Mouse (Mus musculus): Measurements from ENCODE around the gene Tex52.
A peak's percentile ranks its signal among the peaks of the same experiment; 100 is the strongest.

Tex52 gene

GRCm38 (mm10) chr6:128381254-128381653 is 6.0 kb downstream of the Tex52 start:
- DNase-seq, result no peak

DNA sequence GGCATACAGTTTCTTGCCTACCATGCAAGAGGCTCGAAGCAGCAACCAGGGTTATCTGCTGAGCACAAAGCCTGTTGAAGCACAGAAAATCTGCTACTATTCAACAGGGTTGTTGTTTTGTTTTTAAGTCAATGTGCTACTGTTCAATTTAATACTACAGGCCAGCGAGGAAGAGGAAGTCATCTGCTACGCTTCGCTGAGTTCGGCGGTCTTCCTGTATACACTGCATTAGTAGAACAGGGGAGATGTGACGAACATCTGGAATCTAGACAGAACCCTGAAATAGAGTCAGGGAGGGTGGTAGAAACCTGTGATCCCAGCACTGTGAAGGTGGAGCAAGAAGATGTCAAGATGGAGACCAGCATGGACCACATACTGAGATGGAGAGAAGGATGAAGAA is 8.5 kb downstream of the Tex52 start:
- no peak for DNase-seq

GRCm38 (mm10) chr6:128385026-128385425 is 9.8 kb downstream of the Tex52 start:
- no peak for DNase-seq

GRCm38 (mm10) chr6:128389185-128389584 is 13.9 kb downstream of the Tex52 start:
- DNase-seq, result no peak

DNA sequence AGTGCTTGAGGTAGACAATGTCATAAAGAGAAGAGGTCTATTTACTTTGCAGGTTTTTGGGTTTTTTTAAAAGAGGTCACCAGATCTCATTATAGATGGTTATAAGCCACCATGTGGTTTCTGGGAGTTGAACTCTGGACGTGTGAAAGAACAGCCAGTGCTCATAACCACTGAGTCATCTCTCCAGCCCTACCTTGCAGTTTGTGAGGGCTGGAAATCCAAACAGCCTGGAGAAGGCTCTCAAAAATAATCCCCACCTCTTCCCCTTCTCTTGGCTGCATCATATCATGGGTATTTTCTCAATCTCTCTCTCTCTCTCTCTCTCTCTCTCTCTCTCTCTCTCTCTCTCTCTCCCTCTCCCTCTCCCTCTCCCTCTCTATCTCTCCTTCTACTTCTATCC is 15.4 kb downstream of the Tex52 start:
- DNase-seq, result no peak

- peak; percentile 19 for DNase-seq
Measured at GRCm38 (mm10) chr6:128397574-128398261, 22.5 kb downstream of the Tex52 start.

- DNase-seq, result no peak
Measured at GRCm38 (mm10) chr6:128398996-128399395, 23.7 kb downstream of the Tex52 start, which contains the start of gene Nrip2. Gene Nrip2 (plus strand): TSS chr6:128399296.

DNA sequence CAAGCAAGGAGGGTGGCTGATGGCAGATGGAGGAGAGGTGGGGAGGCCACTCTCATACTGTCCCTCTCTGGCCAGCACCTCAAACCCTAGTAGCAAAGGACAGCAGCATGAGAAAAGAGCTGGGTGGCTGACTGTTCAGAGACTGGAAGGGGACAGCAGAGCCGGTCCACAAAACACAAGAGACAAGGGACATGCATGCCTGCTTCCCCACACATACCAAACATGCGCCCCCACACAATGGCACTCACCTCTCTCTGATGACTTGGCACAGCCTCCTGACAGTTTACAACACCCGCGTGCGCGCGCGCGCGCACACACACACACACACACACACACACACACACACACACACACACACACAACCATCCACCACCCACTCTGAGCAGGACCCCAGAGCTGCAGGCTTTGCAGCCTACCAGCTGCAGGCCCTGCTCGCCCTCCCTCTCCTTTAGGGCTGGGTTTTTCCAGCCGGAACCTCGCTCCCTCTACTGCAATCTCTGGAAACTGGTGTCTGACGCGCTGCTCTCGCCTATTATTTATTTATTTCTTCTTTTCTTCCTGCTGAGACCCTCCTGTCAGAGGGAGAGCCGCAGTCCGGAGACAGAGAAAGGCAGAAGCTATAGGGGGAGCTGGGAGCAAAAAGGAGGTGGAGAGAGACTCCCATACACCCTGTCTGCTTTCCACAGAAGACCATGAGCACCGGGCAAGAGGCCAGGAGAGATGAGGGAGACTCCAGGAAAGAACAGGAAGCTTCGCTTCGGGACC is 24.3 kb downstream of the Tex52 start:
- peak; percentile 43 for DNase-seq

- no peak for DNase-seq
Measured at GRCm38 (mm10) chr6:128404708-128405107, 29.5 kb downstream of the Tex52 start.

GRCm38 (mm10) chr6:128408544-128409125 is 33.4 kb downstream of the Tex52 start:
- no peak for DNase-seq

DNA sequence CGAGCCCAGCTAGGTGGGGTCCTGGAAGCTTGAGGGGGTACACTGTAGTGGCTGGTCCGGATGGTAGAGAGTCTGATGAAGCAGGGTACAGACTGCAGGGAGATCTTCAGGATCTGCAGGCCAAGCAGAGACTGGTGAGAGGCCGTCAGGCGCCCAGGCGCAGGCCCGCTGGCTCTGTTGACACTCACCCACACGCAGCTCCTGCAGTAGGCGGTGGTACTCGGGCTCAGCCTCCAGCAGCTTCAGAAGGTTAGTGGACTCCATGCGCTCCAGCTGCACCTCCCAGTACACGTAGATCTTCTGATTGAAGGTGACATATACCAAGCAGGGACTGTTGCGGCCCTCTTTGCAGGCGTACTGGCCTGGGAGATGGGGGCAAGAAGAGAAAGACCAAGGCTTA is 35.0 kb downstream of the Tex52 start:
- DNase-seq, result no peak

DNA sequence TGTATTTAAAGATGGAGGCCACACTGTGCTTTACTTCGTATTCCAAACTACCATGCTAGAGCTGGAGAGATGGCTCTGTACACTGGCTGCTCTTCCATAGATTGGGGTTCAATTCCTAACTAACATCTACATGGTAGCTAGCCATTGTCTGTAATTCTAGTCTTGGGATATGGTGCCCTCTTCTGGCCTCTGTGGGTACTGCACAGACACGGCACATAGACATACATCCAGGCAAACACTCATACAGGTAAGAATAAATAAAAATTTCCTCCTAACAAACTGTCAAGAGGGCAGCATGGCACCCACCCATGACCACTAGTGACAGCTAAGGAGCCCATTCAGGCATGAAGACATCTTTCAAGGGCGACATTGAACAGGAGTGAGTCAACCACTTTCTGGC is 35.9 kb downstream of the Tex52 start:
- peak; percentile 78 for DNase-seq

- no peak for DNase-seq
Measured at GRCm38 (mm10) chr6:128416169-128416568, 40.9 kb downstream of the Tex52 start.

GRCm38 (mm10) chr6:128418076-128418475 is 42.8 kb downstream of the Tex52 start:
- DNase-seq, result no peak

- no peak for DNase-seq
Measured at GRCm38 (mm10) chr6:128421036-128421435, 45.8 kb downstream of the Tex52 start.

- no peak for DNase-seq
Measured at GRCm38 (mm10) chr6:128421480-128421879, 46.2 kb downstream of the Tex52 start.

DNA sequence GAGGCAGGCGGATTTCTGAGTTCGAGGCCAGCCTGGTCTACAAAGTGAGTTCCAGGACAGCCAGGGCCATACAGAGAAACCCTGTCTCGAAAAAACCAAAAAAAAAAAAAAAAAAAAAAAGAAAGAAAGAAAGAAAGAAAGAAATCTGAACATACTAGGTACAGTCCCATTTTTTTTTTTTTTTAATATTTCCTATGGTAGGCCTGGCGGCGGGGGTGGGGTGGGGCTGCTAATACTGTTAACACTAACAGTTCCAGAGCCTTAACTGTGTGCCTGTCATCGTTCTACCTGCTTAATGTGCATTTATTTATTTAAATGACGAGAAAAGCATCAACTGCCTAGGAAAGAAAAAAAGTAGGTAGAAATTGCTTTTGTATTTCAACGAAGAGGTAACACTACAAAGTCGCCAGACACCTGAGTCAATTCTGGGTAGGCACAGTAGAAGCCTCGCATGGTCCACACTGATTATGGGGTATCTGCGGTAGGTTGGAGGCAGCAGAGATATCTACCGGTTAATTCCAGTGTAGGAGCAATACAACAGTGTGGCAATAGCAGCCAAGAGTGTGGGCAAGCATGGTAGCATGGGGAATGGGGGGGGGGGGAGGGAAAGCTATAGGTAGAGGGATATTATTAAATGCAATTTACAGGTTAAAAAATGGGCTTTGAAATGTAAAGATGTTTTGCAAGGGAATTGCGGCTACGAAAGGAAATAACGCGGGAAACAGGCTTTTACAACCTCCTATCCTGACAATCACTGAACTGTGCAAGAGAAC is 48.4 kb downstream of the Tex52 start:
- DNase-seq, result no peak

- peak; percentile 98 for DNase-seq
Measured at GRCm38 (mm10) chr6:128424269-128425019, 49.2 kb downstream of the Tex52 start, which contains the start of gene Itfg2. Gene Itfg2 (minus strand): TSS chr6:128424931.

DNA sequence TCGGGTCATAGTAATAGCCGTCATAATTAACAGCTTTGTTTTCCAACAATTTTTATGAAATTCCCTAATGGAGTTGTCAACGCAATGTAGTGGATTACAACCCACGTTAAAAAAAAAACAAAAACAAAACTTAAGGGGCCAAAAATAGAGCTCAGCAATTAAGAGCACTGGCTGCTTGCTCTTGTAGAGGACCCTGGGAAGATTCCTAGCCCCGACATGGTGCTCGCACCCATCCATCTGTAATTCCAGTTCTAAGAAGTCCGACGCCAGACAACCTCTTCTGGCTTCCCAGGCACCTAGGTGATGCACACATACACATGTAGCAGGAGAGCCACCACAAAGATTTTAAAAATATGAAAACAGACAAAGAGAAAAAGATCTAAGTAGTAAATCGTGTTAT is 49.8 kb downstream of the Tex52 start:
- DNase-seq, result no peak

GRCm38 (mm10) chr6:128427571-128427970 is 52.3 kb downstream of the Tex52 start:
- no peak for DNase-seq

- no peak for DNase-seq
Measured at GRCm38 (mm10) chr6:128429300-128429699, 54.0 kb downstream of the Tex52 start.

DNA sequence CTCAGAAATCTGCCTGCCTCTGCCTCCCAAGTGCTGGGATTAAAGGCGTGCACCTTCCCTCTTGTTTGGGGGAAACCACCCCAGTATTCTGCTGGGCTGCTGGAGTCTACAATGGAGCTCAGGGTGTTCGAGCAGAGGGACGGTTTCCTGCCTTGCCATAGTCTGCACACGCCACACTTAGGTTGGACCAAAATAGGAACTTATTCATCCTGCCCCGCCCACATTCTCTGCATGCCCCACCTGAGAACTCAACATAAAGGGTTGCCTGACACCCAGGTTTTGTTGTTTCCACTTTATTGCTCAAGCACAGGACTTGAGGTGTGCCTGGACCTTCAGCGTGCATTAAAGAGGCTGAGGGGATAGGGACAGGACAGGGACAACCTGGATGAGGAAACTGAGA is 54.6 kb downstream of the Tex52 start:
- no peak for DNase-seq

All from lung, postnatal 10 days (tissue).